In the genomic region with DNA sequence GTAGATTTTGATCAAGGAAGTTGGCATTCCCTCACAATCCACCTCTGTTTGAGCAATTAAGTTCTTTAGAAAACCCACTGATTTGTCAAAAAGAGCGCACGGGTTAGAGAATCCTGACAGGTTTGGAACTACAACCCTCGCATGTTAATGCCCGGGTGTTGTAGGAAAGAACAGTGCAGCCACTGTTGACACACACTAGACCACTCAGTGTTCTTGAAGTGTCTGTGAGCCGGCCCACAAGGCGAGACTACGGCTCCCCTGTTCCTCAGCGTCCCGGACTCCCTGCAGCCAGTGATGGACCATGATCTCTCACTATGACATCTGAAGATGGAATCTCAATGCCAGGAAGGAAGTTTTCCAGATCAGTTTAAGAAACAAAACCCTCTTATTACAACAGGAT, we compare ENCODE assay signal across 18 mouse cellular contexts. TPM values are rescaled to one million over a fixed set of nuclear protein-coding genes. Genes with fewer than 3 reads are reported as not detected.
A peak's percentile ranks its signal among the peaks of the same experiment; 100 is the strongest.
DNase-seq lines count a peak whose midpoint lies in the region; ATAC-seq and TF ChIP-seq lines count a peak whose summit lies in the region.
"Had no signal": no experiment of that assay in that cellular context is flagged by ENCODE, and none has a peak within 500 bp of the region (broad histone marks: within the 10 kb centered on the region; RNA-seq: fewer than 3 reads in every experiment).

No protein-coding gene starts in this region.

- no peak for TF ChIP-seq RAD21 in CH12.LX (IDR thresholded peaks at IDR 0.05; ENCODE audit: low read depth, low read length)

- TF ChIP-seq EP300 in CH12.LX (IDR thresholded peaks at IDR 0.05; ENCODE audit: low read length) = no peak

- no peaks in the 10 kb centered on the region for H3K79me2 ChIP-seq in CH12.LX (replicated peaks; ENCODE audit: control insufficient read depth, extremely low read depth, insufficient read depth, poor library complexity, severe bottlenecking)

- H3K9ac ChIP-seq in CH12.LX (ENCODE audit: insufficient read depth, low read depth) = no peak overlapping the region
- H3K9ac ChIP-seq in embryonic facial prominence, embryonic 15.5 days = no peak overlapping the region
- H3K9ac ChIP-seq: hindbrain, embryonic 13.5 days; liver, embryonic 13.5 days had no signal

- H3K4me3 ChIP-seq in CH12.LX (replicated peaks in 1 of 3; ENCODE audit: low read depth in 2 of 3, low read length in 2 of 3, poor library complexity in 1 of 3) = no peak overlapping the region
- H3K4me3 ChIP-seq in embryonic facial prominence, embryonic 15.5 days (replicated peaks) = no peak overlapping the region
- H3K4me3 ChIP-seq: hindbrain, embryonic 13.5 days; liver, embryonic 13.5 days; megakaryocyte, embryonic 14.5 days; myocyte had no signal

- 55% methylated on average over 9 of the region's 9 CpGs for WGBS in embryonic facial prominence, embryonic 15.5 days

- no peaks in the 10 kb centered on the region for H3K4me1 ChIP-seq in CH12.LX (ENCODE audit: control insufficient read depth in 1 of 2, insufficient read depth in 2 of 2)
- H3K4me1 ChIP-seq in embryonic facial prominence, embryonic 15.5 days = 0 out of 2 replicates have a peak, but pooled peaks cover 3% of the 10 kb centered on the region
- H3K4me1 ChIP-seq: liver, embryonic 13.5 days; megakaryocyte, embryonic 14.5 days had no signal

- H3K4me2 ChIP-seq in CH12.LX (ENCODE audit: insufficient read depth, low read depth, poor library complexity, severe bottlenecking) = peak overlapping the region; percentile 67; the same call in 1 of the 2 replicates
- H3K4me2 ChIP-seq in embryonic facial prominence, embryonic 15.5 days (replicated peaks) = peak overlapping the region; percentile 19; the same call in 1 of the 2 replicates
- H3K4me2 ChIP-seq: hindbrain, embryonic 13.5 days; liver, embryonic 13.5 days had no signal

- dilution Hi-C loops in CH12.LX (cut with MboI; ENCODE audit: extremely low pct_ligation_motif_present, extremely low pct_unique_long_range_greater_than_20kb, low sequenced_read_pairs) = no loop called here

- in situ Hi-C loops in CH12.LX (cut with MboI; ENCODE audit: low pct_ligation_motif_present, low pct_unique_long_range_greater_than_20kb, low sequenced_read_pairs) = no loop called here

- H3K36me3 ChIP-seq in CH12.LX (replicated peaks in 1 of 2; ENCODE audit: control insufficient read depth in 1 of 2, insufficient read depth in 1 of 2, low read length in 1 of 2) = no peaks in the 10 kb centered on the region
- no peaks in the 10 kb centered on the region for H3K36me3 ChIP-seq in embryonic facial prominence, embryonic 15.5 days
- H3K36me3 ChIP-seq: hindbrain, embryonic 13.5 days; liver, embryonic 13.5 days had no signal

- TF ChIP-seq POLR2A in CH12.LX (IDR thresholded peaks at IDR 0.05; ENCODE audit: low read depth, low read length) = no peak

- no peak for ATAC-seq in embryonic facial prominence, embryonic 15.5 days (ENCODE audit: insufficient number of reproducible peaks, low FRiP score, low TSS enrichment, low read depth)
- no peak for ATAC-seq in CD4-positive, CD25-positive, alpha-beta regulatory T cell, adult 4 months
- ATAC-seq: lung, postnatal 0 days had no signal

- H3K9me3 ChIP-seq in CH12.LX (replicated peaks; ENCODE audit: low read length) = peaks cover 3% of the 10 kb centered on the region
- no peaks in the 10 kb centered on the region for H3K9me3 ChIP-seq in embryonic facial prominence, embryonic 15.5 days (replicated peaks)
- H3K9me3 ChIP-seq: hindbrain, embryonic 13.5 days; liver, embryonic 13.5 days had no signal

- intact Hi-C loops in left cerebral cortex, postnatal 14 days (cut with DNase I) = no loop called here

- peak; percentile 68 for DNase-seq in heart, adult 11 months
- no peak for DNase-seq in heart, adult 18-20 months
- DNase-seq in left cerebral cortex, postnatal 14 days (ENCODE audit: low spot score in 2 of 2) = peak; percentile 23 to 45
- no peak for DNase-seq in left cerebral cortex, adult 18-20 months (ENCODE audit: low spot score in 2 of 2)
- no peak for DNase-seq in CH12.LX (ENCODE audit: extremely low read depth)
- DNase-seq: B cell, adult 2 months; cerebellum, adult 18-20 months; kidney, adult 8-10 months; kidney, postnatal 36 days; liver, embryonic 13.5 days; right cerebral cortex, postnatal 14 days; thymus, postnatal 4 days had no signal

- no peak overlapping the region for H3K27ac ChIP-seq in CH12.LX (ENCODE audit: insufficient read depth, low read depth)
- H3K27ac ChIP-seq in embryonic facial prominence, embryonic 15.5 days (replicated peaks) = no peak overlapping the region
- H3K27ac ChIP-seq: hindbrain, embryonic 13.5 days; liver, embryonic 13.5 days had no signal

- no peaks in the 10 kb centered on the region for H3K27me3 ChIP-seq in CH12.LX (replicated peaks)
- H3K27me3 ChIP-seq in embryonic facial prominence, embryonic 15.5 days = no peaks in the 10 kb centered on the region
- H3K27me3 ChIP-seq: hindbrain, embryonic 13.5 days; liver, embryonic 13.5 days had no signal

- TF ChIP-seq CTCF in CH12.LX (conservative IDR thresholded peaks at IDR 0.05 in 1 of 2, IDR thresholded peaks at IDR 0.05 in 1 of 2; ENCODE audit: low read depth in 2 of 2, low read length in 2 of 2) = no peak

TF ChIP-seq in CH12.LX, 34 proteins besides CTCF, POLR2A, EP300 and RAD21:
- TF ChIP-seq JUND (conservative IDR thresholded peaks at IDR 0.05; ENCODE audit: low read depth, low read length) (no peak), ZKSCAN1 (IDR thresholded peaks at IDR 0.05; ENCODE audit: borderline replicate concordance, low read depth, low read length) (no peak), ETS1 (conservative IDR thresholded peaks at IDR 0.05; ENCODE audit: low read depth, low read length) (no peak), CHD2 (IDR thresholded peaks at IDR 0.05; ENCODE audit: low read length) (no peak)

RNA-seq across cellular contexts. Expression of gene Lnx1, which starts 17.9 kb away (rescaled TPM):
- total RNA-seq in heart, adult 18-20 months (2021) = 10 to 100 TPM; 13.6 to 15.3 TPM
- total RNA-seq in left cerebral cortex, postnatal 14 days (2021) = 10 to 100 TPM; 32.4 to 33.4 TPM
- total RNA-seq in left cerebral cortex, adult 18-20 months (2021) = 10 to 100 TPM; 22.0 to 24.1 TPM
- total RNA-seq in CH12.LX (2012; rRNA removed) (0.08 and 0.13 TPM in 2 replicates), CH12.LX (2014; rRNA removed) (0.16 TPM in 2 replicates)
- 0.26 and 0.35 TPM in 2 replicates for polyA plus RNA-seq in CH12.LX (2012; ENCODE audit: insufficient read length, low read depth)
- polyA plus RNA-seq in embryonic facial prominence, embryonic 15.5 days (2015; fragmentation: Nextera tagmentation; extraction: Ambion mirVana) = 3.6 and 4.4 TPM in 2 replicates
- under 1 TPM in 1 of 2 experiments, not detected in 1; 0.17 TPM for polyA plus RNA-seq in CD4-positive, CD25-positive, alpha-beta regulatory T cell, adult 4 months (2017; shearing (Covaris generic))

Comparison
In these comparisons a context has a peak if more than half of its experiments do, and no peak if none do; other contexts are left out.
1. DNase-seq: peak in heart, adult 11 months (single experiment) and left cerebral cortex, postnatal 14 days (2 of 2); none in heart, adult 18-20 months (0 of 2), left cerebral cortex, adult 18-20 months (0 of 2) and CH12.LX (single experiment).
2. RNA of gene Lnx1, which starts 17.9 kb away (total RNA-seq): 32.4 to 33.4 TPM in left cerebral cortex, postnatal 14 days, 22.0 to 24.1 TPM in left cerebral cortex, adult 18-20 months and 13.6 to 15.3 TPM in heart, adult 18-20 months; 0.08 to 0.16 TPM in CH12.LX; every median in the first group is over 10 times any median in the second.